Mouse (Mus musculus): ENCODE measurements around the gene Ufsp1.

DNA sequence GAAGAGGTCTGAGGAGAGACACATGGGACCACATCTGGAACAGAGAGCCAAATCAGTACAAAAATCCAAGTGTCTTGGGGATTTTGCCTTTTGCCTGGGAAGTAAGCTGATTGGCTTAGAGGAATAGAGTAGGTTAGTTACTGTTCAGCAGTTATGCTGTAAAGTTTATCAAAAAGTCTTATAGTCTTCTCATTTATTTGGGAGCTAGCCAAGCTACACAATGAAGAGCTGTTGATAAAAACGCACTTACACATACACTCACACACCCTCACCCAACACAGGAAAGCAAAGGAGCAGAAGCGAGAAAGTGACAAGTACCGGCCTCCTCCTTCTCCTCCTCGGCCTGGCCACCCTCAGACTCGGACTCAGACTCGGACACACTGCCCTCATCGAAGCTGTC is 4.8 kb downstream of the Ufsp1 start:
- TF ChIP-seq NANOG (IDR thresholded peaks at IDR 0.05; ENCODE audit: borderline replicate concordance, low read length) (no peak), CTCF (conservative IDR thresholded peaks at IDR 0.05; ENCODE audit: low read length) (no peak)
